Mouse (Mus musculus) mesoderm, embryonic 11.5 days (tissue): ENCODE data around the gene Tcl1b1.
"Not testable (repeated sequence)": the region's sequence is repeated elsewhere in the genome, so short reads cannot be mapped to it uniquely, and the experiment has no call there.

Source experiments
- DNase-seq: peaks from one replicate; pipeline ENCODE4 v3.0.0-alpha.2; 2012; ENCODE audit warnings: low read depth, low spot score

Gene Tcl1b1

DNA sequence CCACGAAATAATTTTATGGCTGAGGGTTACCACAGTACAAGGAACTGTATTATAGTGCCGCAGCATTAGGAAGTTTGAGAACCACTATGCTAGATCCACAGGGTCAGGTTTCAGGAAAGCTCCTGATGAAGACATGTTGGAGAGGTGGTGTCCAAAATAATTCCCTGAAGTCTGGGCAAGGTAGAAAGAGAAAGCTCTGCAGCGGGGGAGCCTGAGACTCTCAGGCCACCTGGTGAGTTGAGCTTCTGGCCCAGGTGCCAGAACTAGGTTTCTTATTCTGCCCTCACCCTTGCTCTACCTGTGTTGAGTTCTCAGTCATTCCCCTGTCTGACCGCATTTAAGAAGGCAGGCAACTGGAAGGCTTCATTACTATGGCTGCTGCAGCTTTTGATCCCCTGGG is at the start of gene Tcl1b1:
Gene Tcl1b1 (plus strand): TSS at position 301 of the 400 bp plus-strand sequence.
- DNase-seq: no peak

DNA sequence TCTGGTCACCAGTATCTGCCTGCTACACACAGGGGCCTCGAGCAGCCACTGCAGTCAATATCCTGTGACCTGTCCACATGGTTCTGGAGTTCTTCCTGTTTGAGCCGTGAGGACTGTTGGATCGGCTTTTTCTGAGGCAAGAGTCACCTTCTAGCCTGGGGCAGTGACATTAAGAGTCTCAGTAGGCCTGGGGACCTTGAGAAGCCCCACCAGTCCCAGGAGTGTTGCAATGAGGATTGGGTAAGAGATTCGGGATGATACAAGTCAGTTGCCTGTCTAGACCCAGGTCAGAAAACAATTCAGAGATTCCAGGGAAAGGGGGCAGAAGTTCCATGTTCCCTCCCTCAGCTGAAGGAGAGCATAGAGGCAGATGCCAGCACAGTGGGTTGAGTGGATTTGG is 49.7 kb upstream of the Tcl1b1 start:
- no peak for DNase-seq

DNA sequence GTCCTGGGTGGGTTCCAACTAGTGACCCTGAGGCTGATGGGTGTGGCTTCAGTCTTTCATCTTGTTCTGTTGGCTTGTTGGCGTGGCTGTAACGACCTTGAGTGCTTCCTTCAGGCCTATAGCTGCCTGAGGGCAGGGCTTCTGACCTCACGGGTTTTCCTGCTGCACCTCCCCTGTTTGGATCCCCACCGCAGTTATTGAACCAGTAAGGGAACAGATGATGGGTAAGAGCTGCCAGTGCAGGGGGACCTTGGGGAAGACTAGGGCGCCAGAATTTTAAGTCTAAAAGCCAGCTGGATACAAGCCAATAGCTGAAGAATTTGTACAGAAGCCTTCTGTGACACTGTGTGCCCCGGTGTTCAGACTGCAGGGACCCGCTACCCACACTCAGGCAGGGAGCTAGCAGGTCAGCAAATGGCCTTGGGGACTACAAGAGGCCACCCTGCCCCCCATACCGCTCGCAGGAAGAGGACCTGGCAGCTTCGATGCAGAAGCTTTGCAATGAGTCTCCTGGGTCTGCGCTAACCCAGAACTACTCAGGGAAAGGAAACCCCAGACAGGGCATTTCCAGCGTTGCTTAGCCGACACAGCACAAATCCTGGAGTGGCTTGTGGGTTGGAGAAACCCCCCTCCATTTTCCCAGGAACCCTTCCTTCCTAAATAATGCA is 47.0 kb upstream of the Tcl1b1 start:
- DNase-seq: no peak

DNA sequence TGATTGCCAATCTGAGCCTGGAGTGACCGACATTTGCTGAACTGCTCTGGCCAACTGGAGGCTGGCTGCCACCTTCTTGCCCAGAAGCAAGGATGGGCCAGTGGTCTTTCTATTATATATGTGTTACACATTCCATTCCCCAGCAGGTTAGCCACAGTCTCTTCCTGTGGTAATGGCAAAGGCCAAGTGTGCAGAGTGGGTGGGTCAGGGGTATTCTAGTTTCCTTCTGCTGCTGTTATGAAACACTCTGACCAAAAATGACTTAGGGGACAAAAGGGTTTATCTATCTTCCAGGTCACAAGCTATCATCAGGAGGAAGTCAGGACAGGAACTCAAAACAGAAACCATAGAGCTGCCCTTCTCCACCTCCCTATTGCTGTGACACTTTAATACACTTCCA is 42.8 kb upstream of the Tcl1b1 start:
- DNase-seq: no peak

- DNase-seq: no peak
These were observed 34.1 kb upstream of the Tcl1b1 start for GRCm38 (mm10) chr12:105125362-105125761.

GRCm38 (mm10) chr12:105126516-105126915 is 33.0 kb upstream of the Tcl1b1 start:
- no peak for DNase-seq

- no peak for DNase-seq
These were observed 31.9 kb upstream of the Tcl1b1 start for GRCm38 (mm10) chr12:105127607-105128006.

DNA sequence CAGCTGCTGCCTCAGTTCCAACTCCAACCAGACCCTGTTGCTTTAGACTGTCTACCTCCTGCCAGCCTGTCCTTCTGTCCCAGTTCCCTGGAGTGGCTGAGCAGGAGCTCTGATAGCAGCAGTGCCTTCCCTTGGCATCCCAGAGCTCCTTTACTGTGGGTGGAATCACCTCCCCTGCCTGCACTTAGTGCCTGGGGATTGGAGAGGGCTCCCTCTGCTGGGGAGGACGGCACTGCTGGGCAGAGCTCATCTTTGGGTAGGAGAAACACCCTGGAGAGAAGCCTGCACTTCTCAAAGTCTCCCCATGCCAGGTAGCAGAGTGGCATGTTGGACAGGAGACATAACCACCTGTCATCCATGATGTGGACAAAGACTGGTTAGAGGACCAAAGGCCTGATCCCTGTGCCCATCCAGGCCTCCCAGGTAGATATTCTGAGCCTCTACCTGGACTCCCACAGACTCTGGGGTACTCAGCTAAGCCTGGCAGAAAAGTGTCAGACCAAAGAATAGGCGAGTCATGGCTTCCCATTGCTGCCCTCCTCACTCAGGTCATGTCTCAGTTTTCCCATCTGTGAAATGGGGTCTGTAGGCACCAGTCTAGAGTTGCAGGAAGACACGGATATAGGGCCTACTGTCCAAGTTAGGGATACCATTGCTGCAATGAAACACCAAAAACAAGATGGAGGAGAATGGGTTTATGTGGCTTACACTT is 29.8 kb upstream of the Tcl1b1 start:
- DNase-seq: not testable (repeated sequence)

DNA sequence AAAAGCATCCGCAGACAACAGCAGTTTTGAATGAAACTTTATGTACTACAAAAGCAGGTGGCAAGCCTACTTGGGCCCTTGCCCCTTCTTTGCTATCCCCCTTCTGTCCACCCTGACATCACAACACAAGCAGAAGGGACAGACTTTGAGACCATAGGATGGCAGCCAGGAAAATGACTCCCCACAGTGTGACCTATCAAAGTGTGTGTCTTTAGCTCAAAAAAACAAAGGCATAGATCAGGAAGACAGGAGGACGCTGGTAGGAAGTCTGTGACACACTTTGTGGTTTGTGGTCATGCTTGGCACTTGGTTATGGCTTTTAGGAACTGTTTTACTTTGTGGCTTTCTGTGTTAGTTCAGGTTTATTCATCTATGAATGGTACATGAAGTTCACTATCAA is 25.3 kb upstream of the Tcl1b1 start:
- DNase-seq: not testable (repeated sequence)

- not testable (repeated sequence) for DNase-seq
These were observed 24.7 kb upstream of the Tcl1b1 start for GRCm38 (mm10) chr12:105134826-105135225.

DNA sequence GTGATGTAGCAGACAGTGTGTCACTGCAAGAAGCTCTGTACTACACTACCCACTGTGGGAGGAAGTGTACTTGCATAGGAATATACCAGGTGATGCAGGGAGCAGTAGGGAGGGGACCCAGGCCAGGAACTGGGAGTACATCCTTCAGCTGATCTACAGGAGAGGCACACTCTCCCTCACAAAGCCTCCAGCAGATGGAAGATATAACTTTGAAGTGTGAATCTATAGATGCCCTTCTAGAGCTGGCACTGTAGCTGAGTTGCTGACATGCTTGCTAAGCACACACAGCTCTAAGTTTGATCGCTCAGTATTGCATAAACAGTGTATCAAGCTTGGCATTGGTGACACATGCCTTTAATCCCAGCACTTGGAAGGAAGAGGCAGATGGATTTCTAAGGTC is 21.8 kb upstream of the Tcl1b1 start:
- DNase-seq: not testable (repeated sequence)

- no peak for DNase-seq
These were observed 16.4 kb upstream of the Tcl1b1 start for GRCm38 (mm10) chr12:105143096-105143495.

DNA sequence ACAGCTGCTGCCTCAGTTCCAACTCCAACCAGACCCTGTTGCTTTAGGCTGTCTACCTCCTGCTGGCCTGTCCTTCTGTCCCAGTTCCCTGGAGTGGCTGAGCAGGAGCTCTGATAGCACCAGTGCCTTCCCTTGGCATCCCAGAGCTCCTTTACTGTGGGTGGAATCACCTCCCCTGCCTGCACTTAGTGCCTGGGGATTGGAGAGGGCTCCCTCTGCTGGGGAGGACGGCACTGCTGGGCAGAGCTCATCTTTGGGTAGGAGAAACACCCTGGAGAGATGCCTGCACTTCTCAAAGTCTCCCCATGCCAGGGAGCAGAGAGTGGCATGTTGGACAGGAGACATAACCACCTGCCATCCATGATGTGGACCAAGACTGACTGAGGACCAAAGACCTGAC is 14.6 kb upstream of the Tcl1b1 start:
- not testable (repeated sequence) for DNase-seq

- no peak for DNase-seq
These were observed 13.8 kb upstream of the Tcl1b1 start, which contains the start of gene Tcl1b2 for GRCm38 (mm10) chr12:105145714-105146113. TSS of gene Tcl1b2 (plus strand) at chr12:105146014.

DNA sequence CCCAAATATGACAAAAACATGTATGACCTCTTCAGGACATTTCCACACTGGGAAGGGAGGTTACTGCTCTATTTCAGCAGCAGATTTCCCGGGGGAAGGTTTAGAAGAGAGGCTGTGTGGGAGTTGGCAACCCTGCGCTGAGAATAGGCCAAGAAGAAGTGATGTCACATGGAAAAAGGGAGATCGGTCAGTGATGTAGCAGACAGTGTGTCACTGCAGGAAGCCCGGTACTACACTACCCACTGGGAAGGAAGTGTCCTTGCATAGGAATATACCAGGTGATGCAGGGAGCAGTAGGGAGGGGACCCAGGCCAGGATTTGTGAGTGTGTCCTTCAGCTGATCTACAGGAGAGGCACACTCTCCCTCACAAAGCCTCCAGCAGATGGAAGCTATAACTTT is 4.2 kb upstream of the Tcl1b1 start:
- not testable (repeated sequence) for DNase-seq

- no peak for DNase-seq
These were observed 648 bp upstream of the Tcl1b1 start for GRCm38 (mm10) chr12:105158842-105159241.

DNA sequence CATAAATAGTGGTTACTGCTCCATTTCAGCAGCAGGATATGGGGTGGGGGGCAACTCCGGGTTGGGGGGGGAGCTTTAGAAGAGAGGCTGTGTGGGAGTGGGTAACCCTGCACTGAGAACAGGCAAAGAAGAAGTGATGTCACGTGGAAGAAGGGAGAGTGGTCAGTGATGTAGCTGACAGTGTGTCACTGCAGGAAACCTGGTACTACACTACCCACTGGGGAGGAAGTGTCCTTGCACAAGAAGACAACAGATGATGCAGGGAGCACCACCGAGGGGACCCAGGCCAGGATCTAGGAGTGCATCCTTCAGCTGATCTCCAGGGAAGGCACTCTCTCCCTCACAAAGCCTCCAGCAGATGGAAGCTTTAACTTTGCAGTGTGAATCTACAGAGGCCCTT is 7.2 kb downstream of the Tcl1b1 start:
- no peak for DNase-seq

- DNase-seq: no peak
These were observed 13.9 kb downstream of the Tcl1b1 start for GRCm38 (mm10) chr12:105173366-105173765.

DNA sequence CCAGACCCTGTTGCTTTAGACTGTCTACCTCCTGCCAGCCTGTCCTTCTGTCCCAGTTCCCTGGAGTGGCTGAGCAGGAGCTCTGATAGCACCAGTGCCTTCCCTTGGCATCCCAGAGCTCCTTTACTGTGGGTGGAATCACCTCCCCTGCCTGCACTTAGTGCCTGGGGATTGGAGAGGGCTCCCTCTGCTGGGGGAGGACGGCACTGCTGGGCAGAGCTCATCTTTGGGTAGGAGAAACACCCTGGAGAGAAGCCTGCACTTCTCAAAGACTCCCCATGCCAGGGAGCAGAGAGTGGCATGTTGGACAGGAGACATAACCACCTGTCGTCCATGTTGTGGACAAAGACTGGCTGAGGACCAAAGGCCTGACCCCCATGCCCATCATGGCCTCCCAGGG is 14.8 kb downstream of the Tcl1b1 start:
- not testable (repeated sequence) for DNase-seq

DNA sequence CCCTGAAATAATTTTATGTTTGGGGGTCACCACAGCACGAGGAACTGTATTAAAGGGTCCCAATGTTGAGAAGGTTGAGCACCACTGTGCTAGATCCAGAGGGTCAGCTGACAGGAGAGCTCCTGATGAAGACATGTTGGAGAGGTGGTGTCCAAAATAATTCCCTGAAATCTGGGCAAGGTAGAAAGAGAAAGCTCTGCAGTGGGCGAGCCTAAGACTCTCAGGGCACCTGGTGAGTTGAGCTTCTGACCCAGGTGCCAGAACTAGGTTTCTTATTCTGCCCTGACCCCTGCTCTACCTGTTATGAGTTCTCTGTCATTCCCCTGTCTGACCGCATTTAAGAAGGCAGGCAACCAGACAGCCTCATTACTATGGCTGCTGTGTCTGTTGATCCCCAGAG is 16.6 kb downstream of the Tcl1b1 start, which contains the start of gene Tcl1b5:
Gene Tcl1b5 (plus strand): TSS at position 301 of the 400 bp plus-strand sequence.
- not testable (repeated sequence) for DNase-seq

GRCm38 (mm10) chr12:105181040-105181644 is 21.7 kb downstream of the Tcl1b1 start:
- not testable (repeated sequence) for DNase-seq

DNA sequence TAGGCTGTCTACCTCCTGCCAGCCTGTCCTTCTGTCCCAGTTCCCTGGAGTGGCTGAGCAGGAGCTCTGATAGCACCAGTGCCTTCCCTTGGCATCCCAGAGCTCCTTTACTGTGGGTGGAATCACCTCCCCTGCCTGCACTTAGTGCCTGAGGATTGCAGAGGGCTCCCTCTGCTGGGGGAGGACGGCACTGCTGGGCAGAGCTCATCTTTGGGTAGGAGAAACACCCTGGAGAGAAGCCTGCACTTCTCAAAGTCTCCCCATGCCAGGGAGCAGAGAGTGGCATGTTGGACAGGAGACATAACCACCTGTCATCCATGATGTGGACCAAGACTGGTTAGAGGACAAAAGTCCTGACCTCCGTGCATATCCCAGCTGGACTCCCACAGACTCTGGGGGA is 29.5 kb downstream of the Tcl1b1 start:
- DNase-seq: not testable (repeated sequence)

DNA sequence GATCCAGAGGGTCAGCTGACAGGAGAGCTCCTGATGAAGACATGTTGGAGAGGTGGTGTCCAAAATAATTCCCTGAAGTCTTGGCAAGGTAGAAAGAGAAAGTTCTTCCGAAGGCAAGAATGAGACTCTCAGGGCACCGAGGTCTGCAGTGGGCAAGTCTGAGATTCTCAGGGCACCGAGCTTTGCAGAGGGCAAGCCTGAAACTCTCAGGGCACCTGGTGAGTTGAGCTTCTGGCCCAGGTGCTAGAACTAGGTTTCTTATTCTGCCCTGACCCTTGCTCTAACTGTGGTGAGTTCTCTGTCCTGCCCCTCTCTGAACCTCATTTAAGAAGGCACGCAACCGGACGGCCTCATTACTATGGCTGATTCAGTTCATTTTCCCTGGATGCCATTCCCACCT is 31.3 kb downstream of the Tcl1b1 start, which contains the start of gene Tcl1b3:
Gene Tcl1b3 (plus strand): TSS at position 301 of the 400 bp plus-strand sequence.
- not testable (repeated sequence) for DNase-seq
